Mouse (Mus musculus): ENCODE data around the gene Wdr25.

Gene Wdr25

GRCm38 (mm10) chr12:108983496-108983895 lies 90.1 kb downstream of the Wdr25 start:
- in situ Hi-C loops (cut with MboI, MseI): no loop called here

- in situ Hi-C loops (cut with MboI, MseI): no loop called here
These were observed 91.0 kb downstream of the Wdr25 start for GRCm38 (mm10) chr12:108984471-108984870.

- in situ Hi-C loops (cut with MboI, MseI): no loop called here
These were observed 91.6 kb downstream of the Wdr25 start for GRCm38 (mm10) chr12:108985025-108985424.

- in situ Hi-C loops (cut with MboI, MseI): no loop called here
These were observed 94.0 kb downstream of the Wdr25 start for GRCm38 (mm10) chr12:108987448-108987847.

GRCm38 (mm10) chr12:108990425-108990824 lies 97.0 kb downstream of the Wdr25 start:
- in situ Hi-C loops (cut with MboI, MseI): no loop called here

- in situ Hi-C loops (cut with MboI, MseI): no loop called here
These were observed 99.6 kb downstream of the Wdr25 start for GRCm38 (mm10) chr12:108993046-108993445.

GRCm38 (mm10) chr12:108994436-108995031 lies 101.1 kb downstream of the Wdr25 start:
- in situ Hi-C loops (cut with MboI, MseI): no loop called here

- in situ Hi-C loops (cut with MboI, MseI): no loop called here
These were observed 102.7 kb downstream of the Wdr25 start for GRCm38 (mm10) chr12:108995976-108996636.

- in situ Hi-C loops (cut with MboI, MseI): no loop called here
These were observed 103.8 kb downstream of the Wdr25 start for GRCm38 (mm10) chr12:108997249-108997648.

GRCm38 (mm10) chr12:109002978-109003377 lies 109.5 kb downstream of the Wdr25 start:
- in situ Hi-C loops (cut with MboI, MseI): no loop called here

GRCm38 (mm10) chr12:109010070-109010649 lies 116.7 kb downstream of the Wdr25 start:
- in situ Hi-C loops (cut with MboI, MseI): no loop called here

- in situ Hi-C loops (cut with MboI, MseI): loop anchor here (10.0 kb wide), 1 partner anchor 373 kb away; no protein-coding TSS in a partner anchor
These were observed 128.8 kb downstream of the Wdr25 start for GRCm38 (mm10) chr12:109022181-109022691.

GRCm38 (mm10) chr12:109022966-109023365 lies 129.5 kb downstream of the Wdr25 start:
- in situ Hi-C loops (cut with MboI, MseI): loop anchor here (10.0 kb wide), 1 partner anchor 372 kb away; no protein-coding TSS in a partner anchor

GRCm38 (mm10) chr12:109023780-109024179 lies 130.3 kb downstream of the Wdr25 start:
- in situ Hi-C loops (cut with MboI, MseI): loop anchor here (10.0 kb wide), 1 partner anchor 371 kb away; no protein-coding TSS in a partner anchor

- in situ Hi-C loops (cut with MboI, MseI): no loop called here
These were observed 143.6 kb downstream of the Wdr25 start for GRCm38 (mm10) chr12:109037026-109037425.

GRCm38 (mm10) chr12:109038179-109038819 lies 144.9 kb downstream of the Wdr25 start:
- in situ Hi-C loops (cut with MboI, MseI): no loop called here

- in situ Hi-C loops (cut with MboI, MseI): no loop called here
These were observed 145.9 kb downstream of the Wdr25 start for GRCm38 (mm10) chr12:109039311-109039710.

- in situ Hi-C loops (cut with MboI, MseI): no loop called here
These were observed 151.1 kb downstream of the Wdr25 start for GRCm38 (mm10) chr12:109044497-109044896.

GRCm38 (mm10) chr12:109045581-109045980 lies 152.2 kb downstream of the Wdr25 start:
- in situ Hi-C loops (cut with MboI, MseI): no loop called here

GRCm38 (mm10) chr12:109049949-109050348 lies 156.5 kb downstream of the Wdr25 start:
- in situ Hi-C loops (cut with MboI, MseI): no loop called here

- in situ Hi-C loops (cut with MboI, MseI): no loop called here
These were observed 159.8 kb downstream of the Wdr25 start for GRCm38 (mm10) chr12:109053020-109053806.
